Mouse (Mus musculus): ENCODE measurements around the gene Tbx1.

- TF ChIP-seq CTCF (IDR thresholded peaks at IDR 0.05; ENCODE audit: borderline replicate concordance, control insufficient read depth, extremely low read depth, insufficient read depth, low read length, poor library complexity) (no peak), POLR2A (IDR thresholded peaks at IDR 0.05; ENCODE audit: control insufficient read depth, extremely low read depth, insufficient read depth, low read length, poor library complexity) (no peak)
These were observed 13.4 kb downstream of the Tbx1 start for GRCm38 (mm10) chr16:18577071-18577470.
